Mouse (Mus musculus) leukemia stem cell, adult 10-12 weeks (primary cell): Measurements from ENCODE around the gene Dnase1l2. TPM values are rescaled to one million over a fixed set of nuclear protein-coding genes. Genes with fewer than 3 reads are reported as not detected.

ENCODE experiments used
- polyA plus RNA-seq: library from polyadenylated mRNA; stranded (reverse); fragments of >175 nt; gene quantifications from 2 replicates; pipeline ENCODE4 v1.2.3, GENCODE M21; 2012; ENCODE audit warnings: low replicate concordance

The Dnase1l2 gene
- polyA plus RNA-seq: 0.41 TPM in 1 of 2 replicates, not detected in the other

DNA sequence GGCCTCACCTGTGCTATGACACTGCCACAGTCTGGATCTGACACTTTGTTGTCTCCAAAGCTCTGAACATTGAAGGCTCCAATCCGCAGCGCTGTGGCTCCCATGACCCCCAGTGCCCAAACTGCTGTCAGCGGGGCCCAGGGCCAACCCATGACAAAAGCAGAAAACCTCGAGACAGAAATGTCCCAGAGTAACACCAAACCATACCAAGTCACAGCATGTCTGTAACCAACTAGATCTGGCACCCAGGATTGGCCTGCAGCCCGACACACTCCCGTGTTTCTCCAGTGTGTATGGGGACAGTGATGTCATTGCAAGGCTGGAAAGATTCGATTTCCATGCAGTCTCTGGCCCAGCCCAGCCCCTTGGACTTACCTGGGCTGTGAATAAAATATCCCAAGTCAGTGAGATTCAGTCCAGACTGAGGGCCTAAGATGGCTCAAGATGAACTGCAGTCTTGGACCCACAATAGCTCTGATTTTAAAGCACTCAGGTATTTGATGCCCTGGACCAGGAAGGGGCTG is at the start of gene Dnase1l2:
Dnase1l2 (minus strand) TSS at position 474 of the 524 bp plus-strand sequence.

DNA sequence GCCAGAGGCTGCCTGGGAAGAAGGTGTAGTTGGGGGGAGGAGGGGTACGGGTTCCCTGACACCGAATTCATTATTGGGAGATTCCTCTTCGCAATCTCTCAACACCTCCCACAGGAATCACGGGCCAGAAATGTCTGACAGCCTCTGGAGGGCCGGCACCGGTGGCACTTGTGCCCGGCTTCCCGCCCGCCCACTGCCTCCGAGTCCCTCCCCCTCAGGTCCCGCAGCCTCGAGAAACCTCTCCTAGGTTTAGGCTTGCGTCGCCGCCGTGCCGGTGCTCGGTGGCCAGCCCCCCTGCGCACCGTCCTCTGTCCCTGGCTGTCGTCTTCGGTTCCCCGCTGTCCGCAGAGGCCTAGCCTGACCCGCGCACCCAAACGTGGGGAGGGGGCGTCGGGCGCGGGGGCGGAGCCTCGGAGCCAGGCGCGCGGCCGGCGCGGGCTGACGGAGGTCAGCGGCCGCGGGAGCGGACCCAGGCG is 45.3 kb upstream of the Dnase1l2 start, which contains the start of gene Caskin1:
Caskin1 (plus strand) TSS at position 416 of the 476 bp plus-strand sequence.

DNA sequence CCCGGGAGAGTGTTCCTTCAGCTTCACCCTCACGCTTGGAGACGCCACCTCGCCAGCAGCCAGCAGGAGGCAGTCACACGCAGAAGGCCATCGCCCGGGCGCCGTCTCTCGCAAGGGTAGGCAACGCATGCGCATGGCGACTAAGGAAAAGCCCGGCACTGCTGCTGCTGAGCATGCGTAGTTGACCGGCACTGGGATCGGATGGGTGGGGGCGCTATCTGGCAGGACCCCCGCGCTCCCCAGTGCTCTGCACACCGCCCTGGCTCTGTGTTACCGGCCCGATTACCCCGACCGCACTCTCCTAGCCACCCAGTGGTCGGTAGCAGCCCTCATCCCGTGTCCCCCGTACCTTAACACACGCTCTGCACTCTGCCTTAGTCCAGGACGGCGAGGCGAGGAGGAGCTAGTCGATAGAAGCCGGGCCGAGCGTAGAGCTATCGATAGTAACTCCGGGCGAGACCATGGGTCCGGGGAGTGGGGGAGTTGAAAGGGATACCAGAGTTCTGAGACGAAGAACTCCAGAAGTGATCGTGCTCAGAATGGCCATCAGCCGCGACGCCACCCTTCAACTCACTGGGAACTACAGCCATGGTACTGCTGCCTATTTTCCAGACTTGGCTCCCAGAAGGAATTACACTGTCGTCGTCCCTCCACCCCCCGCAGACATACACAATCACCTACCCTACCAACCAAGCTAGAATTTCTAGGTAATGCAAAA is 35.9 kb upstream of the Dnase1l2 start, which contains the start of gene Mlst8:
Mlst8 (minus strand) TSS at position 416 of the 718 bp plus-strand sequence.

DNA sequence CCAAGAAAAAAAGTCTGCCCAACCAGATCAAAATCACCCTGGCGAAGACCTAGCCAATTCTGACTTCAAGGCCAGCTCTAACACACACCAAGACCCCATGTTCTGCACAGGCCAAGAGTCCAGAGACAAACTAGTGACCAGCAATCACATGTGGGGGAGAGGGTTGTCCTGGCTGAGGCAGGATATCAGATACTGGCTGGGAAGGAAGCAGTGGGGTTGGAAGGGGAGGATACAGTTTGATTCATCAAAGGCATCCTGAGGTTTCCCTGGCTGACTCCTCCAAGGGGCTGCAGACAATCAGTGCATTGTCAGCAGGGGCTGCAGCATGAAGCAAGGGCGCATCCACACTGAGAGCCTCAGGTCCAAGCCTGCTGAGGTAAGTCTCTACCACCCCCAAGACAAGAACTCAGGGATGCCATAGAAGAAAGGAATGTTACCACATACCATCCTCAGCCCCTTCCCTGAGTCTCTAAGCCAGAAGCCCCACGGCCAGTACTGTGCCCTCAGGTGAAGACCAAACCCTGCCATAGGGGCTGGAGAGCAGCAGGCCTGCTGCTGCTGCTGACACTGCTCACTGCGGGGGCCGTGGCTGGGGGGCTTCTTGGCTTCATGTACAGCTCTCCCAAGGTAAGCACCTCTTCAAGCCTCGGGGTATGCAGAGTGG is 30.8 kb upstream of the Dnase1l2 start, which contains the start of gene Bricd5:
Bricd5 (plus strand) TSS at position 273 of the 664 bp plus-strand sequence.

DNA sequence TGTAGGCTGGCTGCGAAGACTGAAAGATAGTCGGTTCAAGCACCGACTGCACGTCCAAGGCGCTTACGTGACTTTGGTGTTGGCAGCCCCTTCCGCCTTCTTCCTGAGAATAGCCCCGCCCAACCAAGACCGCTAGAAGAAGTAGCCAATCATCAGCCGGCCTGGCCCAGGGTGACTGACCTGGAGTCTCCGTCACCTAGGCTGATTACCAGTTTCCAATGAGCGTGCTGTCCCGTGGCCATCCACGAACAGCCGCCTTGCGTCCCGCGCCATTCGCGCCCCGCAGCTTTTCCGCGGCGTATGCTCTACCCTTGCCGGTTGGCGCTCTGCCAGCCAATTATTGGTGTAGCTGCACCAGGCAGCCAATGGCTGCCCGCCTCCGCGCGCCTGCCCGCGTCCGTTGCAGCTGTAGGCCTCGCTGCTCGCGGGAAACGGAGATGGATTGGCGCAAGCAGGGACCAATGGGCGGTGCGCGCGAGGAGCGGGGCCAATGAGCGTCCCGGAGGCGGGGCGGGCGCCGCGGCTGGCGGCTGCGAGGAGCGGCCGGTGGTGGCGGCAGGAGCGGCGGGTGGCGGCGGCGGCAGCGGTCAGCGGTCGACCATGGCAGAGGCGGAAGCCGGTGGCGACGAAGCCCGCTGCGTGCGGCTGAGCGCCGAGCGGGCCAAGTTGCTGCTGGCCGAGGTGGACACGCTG is 27.2 kb upstream of the Dnase1l2 start, which contains the start of the genes E4f1 and Pgp:
E4f1 (minus strand) TSS at position 404 of the 693 bp plus-strand sequence.
Pgp (plus strand) TSS at position 483 of the 693 bp plus-strand sequence.

DNA sequence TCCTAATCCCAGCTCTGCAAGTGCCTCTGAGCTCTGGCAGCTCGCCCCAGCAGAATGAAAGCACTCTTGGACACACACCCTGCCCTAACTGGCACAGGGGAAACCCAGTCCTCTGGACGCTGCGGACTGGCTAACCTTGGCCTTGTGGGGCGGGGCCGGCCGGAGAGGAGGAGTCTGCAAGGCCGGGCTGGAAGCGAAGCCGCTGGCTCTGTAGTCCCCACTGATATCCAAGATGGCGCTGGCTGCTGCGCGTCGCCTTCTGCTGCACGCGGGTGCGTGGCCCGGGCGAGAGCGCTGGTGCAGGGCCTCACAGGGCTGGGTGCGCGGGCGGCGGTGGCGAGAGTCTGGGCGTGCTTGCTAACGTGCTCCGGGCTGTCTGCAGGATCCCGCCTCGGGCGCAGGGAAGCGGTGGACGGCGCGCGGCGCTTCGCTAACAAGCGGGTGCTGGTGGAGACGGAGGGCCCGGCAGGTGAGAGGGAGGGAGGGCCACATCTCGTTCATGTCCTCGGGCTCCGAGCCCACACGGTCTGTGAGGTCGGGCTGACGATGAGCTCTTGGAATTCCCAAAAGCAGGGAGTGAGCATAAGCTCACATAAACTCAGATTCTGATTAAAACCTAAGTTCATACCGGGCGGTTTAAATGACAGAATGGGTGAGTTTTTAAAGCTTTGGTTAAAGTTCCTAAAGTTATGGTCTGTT is 16.3 kb downstream of the Dnase1l2 start, which contains the start of gene Eci1:
Eci1 (plus strand) TSS at position 171 of the 699 bp plus-strand sequence.

DNA sequence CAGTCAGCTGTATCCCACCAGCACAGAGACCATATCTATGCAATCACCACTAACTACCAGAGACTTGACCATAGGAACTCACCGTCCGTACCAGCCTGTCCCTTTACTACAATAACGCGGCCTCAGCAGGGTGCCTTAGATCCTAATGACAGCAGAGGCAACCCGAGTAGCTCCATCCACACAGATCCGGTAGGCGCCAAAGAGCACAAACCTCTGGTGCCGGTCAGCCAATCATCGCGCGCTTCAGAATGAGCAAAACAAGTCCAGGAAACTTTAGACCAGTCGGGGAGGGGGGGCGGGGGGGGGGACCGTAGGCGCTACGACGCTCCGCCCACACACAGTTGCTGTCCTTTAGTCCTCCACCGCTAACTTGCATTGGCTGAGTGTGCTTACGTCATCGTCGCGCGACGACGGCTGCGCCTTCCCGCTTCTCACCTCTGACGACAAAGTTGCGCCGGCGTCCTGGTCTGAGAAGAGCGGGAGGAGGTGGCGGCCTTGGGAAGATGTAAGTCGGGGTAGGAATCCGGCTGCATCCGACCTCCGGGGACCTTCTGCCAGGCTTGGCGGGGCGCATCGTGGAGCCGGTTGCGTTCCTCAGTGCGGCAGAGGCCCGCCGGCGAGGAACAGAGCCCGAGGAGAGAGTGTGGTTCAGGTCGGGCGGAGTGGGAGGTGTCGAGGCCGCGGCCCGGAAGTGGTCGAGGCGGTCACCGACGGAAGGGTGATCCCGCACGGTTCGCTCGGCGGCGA is 28.5 kb downstream of the Dnase1l2 start, which contains the start of gene Rnps1:
Rnps1 (plus strand) TSS at position 336 of the 747 bp plus-strand sequence.

Other genes starting within 250 kb of the Dnase1l2 start
- 4.3 and 11.2 TPM in 2 replicates for gene Tbc1d24, start 237.5 kb downstream of the Dnase1l2 start, polyA plus RNA-seq
- 0.67 and 1.5 TPM in 2 replicates for gene Ntn3, start 233.6 kb downstream of the Dnase1l2 start, polyA plus RNA-seq
- gene Tedc2, start 222.3 kb downstream of the Dnase1l2 start, polyA plus RNA-seq: 20.8 and 26.4 TPM in 2 replicates
- 65.1 and 76.8 TPM in 2 replicates for gene Ccnf, start 191.6 kb downstream of the Dnase1l2 start, polyA plus RNA-seq
- not detected in 2 replicates for gene Abca17, start 92.0 kb downstream of the Dnase1l2 start, polyA plus RNA-seq
- 33.9 and 35.9 TPM in 2 replicates for gene Abca3, start 91.2 kb downstream of the Dnase1l2 start, polyA plus RNA-seq
- gene Rnps1, start 28.5 kb downstream of the Dnase1l2 start, polyA plus RNA-seq: 278 and 467 TPM in 2 replicates
- gene Eci1, start 16.5 kb downstream of the Dnase1l2 start, polyA plus RNA-seq: 47.6 and 50.3 TPM in 2 replicates
- 21.8 and 23.0 TPM in 2 replicates for gene E4f1, start 27.2 kb upstream of the Dnase1l2 start, polyA plus RNA-seq
- gene Pgp, start 27.3 kb upstream of the Dnase1l2 start, polyA plus RNA-seq: 86.0 and 114 TPM in 2 replicates
- 0.56 and 0.61 TPM in 2 replicates for gene Bricd5, start 30.8 kb upstream of the Dnase1l2 start, polyA plus RNA-seq
- gene Mlst8, start 36.0 kb upstream of the Dnase1l2 start, polyA plus RNA-seq: 6.4 and 15.9 TPM in 2 replicates
- 0.03 TPM in 1 of 2 replicates, not detected in the other for gene Caskin1, start 45.5 kb upstream of the Dnase1l2 start, polyA plus RNA-seq
- gene Traf7, start 84.8 kb upstream of the Dnase1l2 start, polyA plus RNA-seq: 121 and 190 TPM in 2 replicates
- 0.14 and 1.1 TPM in 2 replicates for gene Rab26, start 91.1 kb upstream of the Dnase1l2 start, polyA plus RNA-seq
- 8.9 and 14.3 TPM in 2 replicates for gene Pkd1, start 106.7 kb upstream of the Dnase1l2 start, polyA plus RNA-seq
- 37.0 and 60.0 TPM in 2 replicates for gene Tsc2, start 189.5 kb upstream of the Dnase1l2 start, polyA plus RNA-seq
- 4.3 and 4.4 TPM in 2 replicates for gene Nthl1, start 189.6 kb upstream of the Dnase1l2 start, polyA plus RNA-seq
- gene Slc9a3r2, start 207.2 kb upstream of the Dnase1l2 start, polyA plus RNA-seq: 2.0 and 5.8 TPM in 2 replicates
- gene Npw, start 215.4 kb upstream of the Dnase1l2 start, polyA plus RNA-seq: 1.1 and 4.6 TPM in 2 replicates
- 144 and 147 TPM in 2 replicates for gene Zfp598, start 226.6 kb upstream of the Dnase1l2 start, polyA plus RNA-seq
- 0.56 and 0.62 TPM in 2 replicates for gene Syngr3, start 246.8 kb upstream of the Dnase1l2 start, polyA plus RNA-seq